Mouse (Mus musculus) CD4-positive, CD25-positive, alpha-beta regulatory T cell, adult 9 weeks (primary cell): Measurements from ENCODE around the gene Gmeb1. TPM values are rescaled to one million over a fixed set of nuclear protein-coding genes. Genes with fewer than 3 reads are reported as not detected.

Experiments used
- polyA plus RNA-seq: library from polyadenylated mRNA; unstranded; fragments of 100-300 nt; shearing (Covaris generic); gene quantifications from one replicate; pipeline ENCODE4 v1.2.1, GENCODE M21; 2017

Gene Gmeb1
- polyA plus RNA-seq, result 6.7 TPM

DNA sequence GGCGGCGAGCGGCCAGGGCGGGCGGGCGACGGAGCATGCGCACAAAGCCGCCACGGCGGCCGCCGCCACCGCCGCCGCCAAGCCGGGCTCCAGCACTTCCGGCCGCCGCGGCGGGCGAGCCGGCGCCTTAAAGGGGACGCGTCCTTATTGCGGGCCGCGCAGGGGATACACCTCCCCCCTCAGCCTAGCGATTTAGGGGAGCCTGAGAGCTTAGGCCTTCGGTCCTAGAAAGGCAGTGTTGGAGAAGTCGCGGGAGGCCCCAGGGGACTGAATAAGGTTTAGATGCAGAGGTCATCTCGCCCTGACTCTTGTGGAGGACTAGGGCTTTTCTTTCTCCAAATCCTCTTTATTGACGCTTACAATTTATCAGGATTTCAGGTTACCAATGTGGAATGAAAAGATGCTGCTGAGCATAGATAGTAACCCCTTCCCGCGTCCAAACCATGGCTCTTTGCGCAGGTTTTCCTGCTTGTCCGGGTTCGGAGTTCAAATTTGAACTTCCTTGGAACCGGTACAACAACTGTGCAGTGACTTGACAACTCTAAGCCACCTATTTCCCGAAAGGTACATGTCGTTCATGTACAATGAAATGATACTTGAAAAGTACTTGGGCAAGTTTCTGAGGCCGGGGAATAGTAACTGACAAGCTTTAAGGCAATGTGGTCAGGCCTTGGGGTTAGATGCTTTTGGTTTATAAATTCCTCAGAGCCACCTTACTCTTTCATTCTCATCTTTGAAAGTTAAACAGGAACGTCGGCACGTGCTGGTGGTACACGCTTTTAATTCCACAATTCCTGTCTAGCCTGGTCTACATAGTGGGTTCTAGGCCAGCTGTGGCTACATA, at the start of gene Gmeb1:
Gmeb1 (minus strand) TSS at position 89 of the 844 bp plus-strand sequence.

DNA sequence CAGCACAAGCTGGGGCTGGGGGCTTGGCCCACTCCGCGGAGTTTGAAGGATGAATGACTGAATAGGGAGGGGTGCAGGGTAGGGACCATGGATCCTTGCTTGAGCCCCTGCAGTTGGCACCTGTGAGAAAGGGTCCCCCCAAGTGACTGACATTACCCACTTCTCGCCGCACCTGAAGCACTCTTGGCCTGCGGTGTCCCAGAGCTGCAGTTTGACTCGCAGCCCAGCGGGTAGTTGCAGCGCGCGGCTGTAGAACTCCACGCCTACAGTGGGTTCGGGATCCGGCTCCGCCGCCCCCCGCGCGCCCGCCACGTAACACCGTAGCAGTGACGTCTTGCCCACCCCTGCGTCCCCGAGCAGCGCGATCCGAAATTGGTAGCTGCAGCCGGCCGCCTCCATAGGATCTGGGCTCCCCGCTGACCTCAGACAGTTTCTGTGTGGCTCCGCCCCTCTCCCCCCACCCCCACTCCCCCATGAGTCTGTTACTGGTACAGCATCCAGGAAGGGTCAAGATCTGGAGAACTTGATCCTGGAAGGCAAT, 41.6 kb upstream of the Gmeb1 start, which contains the start of gene Rab42:
Rab42 (minus strand) TSS at position 447 of the 541 bp plus-strand sequence.

DNA sequence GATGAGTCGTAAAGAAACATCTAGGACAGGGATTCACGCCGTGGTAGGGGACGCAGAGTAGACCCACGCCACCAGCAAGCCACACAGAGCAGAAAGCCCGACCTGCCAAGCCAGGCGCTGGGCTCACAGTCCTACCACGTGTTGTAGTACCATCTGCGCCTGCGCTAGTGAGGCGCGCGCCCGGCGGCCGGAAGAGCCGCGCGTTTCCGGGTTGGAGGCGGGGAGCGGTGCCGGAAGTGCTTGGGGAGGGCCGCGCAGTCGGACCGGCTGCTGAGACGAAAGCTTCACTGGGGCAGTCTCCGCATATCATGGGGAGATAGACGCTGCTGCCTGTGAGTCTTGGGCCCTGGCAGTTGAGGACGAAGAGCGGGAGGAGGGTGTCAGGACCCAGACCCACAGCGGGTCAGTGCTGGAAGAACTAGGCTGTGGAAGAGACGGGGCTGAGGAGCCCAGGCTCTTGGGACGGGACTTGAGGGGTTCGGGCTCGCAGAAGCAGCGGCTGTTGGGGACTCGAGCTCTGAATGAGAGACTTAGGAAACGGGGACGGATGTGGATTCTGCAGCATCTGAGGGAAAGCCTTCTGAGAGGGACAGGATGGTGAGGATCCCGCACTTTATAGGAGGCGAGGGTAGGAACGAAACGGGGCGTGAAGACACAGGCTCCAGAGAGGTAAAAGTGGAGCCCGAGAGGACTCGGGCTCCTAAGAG, 12.9 kb upstream of the Gmeb1 start, which contains the start of gene Taf12:
Taf12 (plus strand) TSS at position 220 of the 707 bp plus-strand sequence.

DNA sequence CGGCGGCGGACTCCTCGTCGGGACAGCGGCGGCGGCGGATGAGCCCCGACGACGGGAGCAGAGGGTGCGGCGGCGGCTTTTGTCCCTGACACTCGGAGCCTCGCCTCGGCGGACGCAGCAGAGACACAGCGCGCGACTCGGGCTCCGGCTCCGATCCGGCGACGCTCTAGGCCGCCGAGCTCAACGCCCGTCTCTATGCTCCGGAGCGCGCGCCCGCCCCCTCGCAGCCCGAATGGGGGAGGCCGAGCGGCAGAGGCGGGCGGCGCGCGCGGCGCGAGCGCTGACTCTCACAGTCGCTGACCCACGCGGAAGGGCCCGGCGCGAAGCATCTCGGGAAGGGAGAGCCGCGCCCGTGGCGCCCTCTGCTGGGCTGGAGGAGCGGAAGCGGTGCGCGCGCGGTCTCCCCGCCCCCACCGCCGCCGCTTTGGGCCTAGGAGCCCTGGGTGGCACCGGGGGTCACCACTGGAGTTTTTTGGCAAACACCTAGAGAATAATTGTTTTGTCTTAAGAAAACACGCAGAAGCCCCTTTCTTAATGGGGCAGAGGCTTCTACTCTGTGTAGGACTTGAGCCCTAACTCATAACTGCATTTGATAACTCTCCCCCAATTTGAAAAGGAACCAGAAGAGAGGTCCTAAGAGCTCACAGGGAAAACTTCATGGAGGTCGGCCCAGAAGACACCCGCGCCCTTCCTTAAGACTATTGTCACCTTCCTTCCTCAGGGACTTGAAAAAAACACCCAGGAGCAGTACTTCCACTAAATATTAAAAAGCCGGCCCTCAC, 49.3 kb downstream of the Gmeb1 start, which contains the start of gene Ythdf2:
Ythdf2 (minus strand) TSS at position 351 of the 782 bp plus-strand sequence.

Other genes with a start within 250 kb of the Gmeb1 start
- 0.12 TPM for gene Gm10300, start 186.9 kb downstream of the Gmeb1 start, polyA plus RNA-seq
- gene Epb41, start 186.3 kb downstream of the Gmeb1 start, polyA plus RNA-seq, result 70.9 TPM
- gene Oprd1, start 117.1 kb downstream of the Gmeb1 start, polyA plus RNA-seq, result not detected
- gene Ythdf2, start 49.3 kb downstream of the Gmeb1 start, polyA plus RNA-seq, result 78.3 TPM
- 89.7 TPM for gene Taf12, start 12.8 kb upstream of the Gmeb1 start, polyA plus RNA-seq
- 0.74 TPM for gene Rab42, start 41.8 kb upstream of the Gmeb1 start, polyA plus RNA-seq
- 35.4 TPM for gene Trnau1ap, start 67.9 kb upstream of the Gmeb1 start, polyA plus RNA-seq
- 32.7 TPM for gene Rcc1, start 92.0 kb upstream of the Gmeb1 start, polyA plus RNA-seq
- gene Phactr4, start 160.9 kb upstream of the Gmeb1 start, polyA plus RNA-seq, result 4.5 TPM
- 30.4 TPM for gene Med18, start 202.3 kb upstream of the Gmeb1 start, polyA plus RNA-seq
- gene Sesn2, start 248.9 kb upstream of the Gmeb1 start, polyA plus RNA-seq, result 9.8 TPM